Mouse (Mus musculus) MN1 (cell line): ENCODE measurements around the gene Gpr162.
A peak's percentile ranks its signal among the peaks of the same experiment; 100 is the strongest.
"Not testable (repeated sequence)": the region's sequence is repeated elsewhere in the genome, so short reads cannot be mapped to it uniquely, and the experiment has no call there.

Experiments
- DNase-seq: peaks from one replicate; pipeline ENCODE4 v3.0.0-alpha.2; 2016; ENCODE audit warnings: low spot score

Gpr162 gene

GRCm38 (mm10) chr6:124811403-124811665 is 52.4 kb downstream of the Gpr162 start:
- no peak for DNase-seq

GRCm38 (mm10) chr6:124810566-124811402 is 53.0 kb downstream of the Gpr162 start:
- DNase-seq = not testable (repeated sequence)

- no peak for DNase-seq
Observed at GRCm38 (mm10) chr6:124809775-124810538, 53.8 kb downstream of the Gpr162 start.

GRCm38 (mm10) chr6:124809052-124809774 is 54.6 kb downstream of the Gpr162 start:
- peak; percentile 84 for DNase-seq
